Mouse (Mus musculus) lung, postnatal 10 days (tissue): ENCODE results near the gene Sgo1.
A peak's percentile ranks its signal among the peaks of the same experiment; 100 is the strongest.
"Not testable (repeated sequence)": the region's sequence is repeated elsewhere in the genome, so short reads cannot be mapped to it uniquely, and the experiment has no call there.

Source experiments
- DNase-seq: peaks from one replicate; pipeline ENCODE4 v3.0.0; 2021

Gene Sgo1

DNA sequence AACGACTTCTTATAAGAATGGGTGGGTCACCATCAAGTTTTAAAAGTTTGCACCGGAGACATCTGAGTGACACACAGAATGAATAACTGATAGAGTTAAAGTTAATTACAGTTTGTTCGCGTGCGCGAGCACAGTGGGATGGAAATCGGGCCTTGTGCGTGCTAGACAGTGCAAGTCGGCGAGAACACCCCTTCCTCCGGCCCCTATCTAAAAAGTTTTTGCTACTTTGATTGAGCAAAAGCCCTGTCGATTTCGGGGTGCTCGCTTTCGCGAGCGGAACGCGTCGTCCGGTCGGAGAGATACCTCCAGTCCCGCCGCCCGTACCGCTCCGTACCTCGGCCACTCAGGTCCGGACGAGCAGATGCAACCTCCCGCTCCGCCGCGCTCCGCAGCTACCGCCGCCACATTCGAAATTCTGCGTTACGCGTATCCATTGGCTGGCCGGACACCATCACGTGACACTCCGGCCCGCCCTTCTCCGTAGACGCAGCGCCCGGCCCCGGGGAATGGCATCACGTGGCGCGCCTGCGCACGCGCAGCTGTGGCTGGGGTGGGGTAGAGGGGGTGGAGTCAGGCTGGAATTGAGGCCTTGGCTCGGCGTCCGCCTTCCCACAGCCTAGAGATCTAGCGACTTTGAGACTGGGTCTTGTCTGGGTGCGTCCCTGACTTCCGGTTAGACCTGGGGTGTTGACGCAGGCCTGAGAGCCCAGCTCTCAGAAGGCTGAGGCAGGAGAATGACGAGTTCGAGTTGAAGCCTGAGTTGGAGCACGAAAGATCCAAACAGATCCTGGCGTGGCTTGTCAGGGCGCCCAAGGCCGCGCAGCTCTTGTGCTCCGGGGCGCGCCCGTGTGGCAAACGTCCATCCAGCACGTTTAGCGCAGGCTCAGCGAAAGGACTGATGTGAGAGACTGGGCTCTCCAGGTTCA is at the start of gene Sgo1:
Gene Sgo1, minus strand, starts transcription at position 457 of the 926 bp plus-strand sequence.
- DNase-seq = peak; percentile 98

DNA sequence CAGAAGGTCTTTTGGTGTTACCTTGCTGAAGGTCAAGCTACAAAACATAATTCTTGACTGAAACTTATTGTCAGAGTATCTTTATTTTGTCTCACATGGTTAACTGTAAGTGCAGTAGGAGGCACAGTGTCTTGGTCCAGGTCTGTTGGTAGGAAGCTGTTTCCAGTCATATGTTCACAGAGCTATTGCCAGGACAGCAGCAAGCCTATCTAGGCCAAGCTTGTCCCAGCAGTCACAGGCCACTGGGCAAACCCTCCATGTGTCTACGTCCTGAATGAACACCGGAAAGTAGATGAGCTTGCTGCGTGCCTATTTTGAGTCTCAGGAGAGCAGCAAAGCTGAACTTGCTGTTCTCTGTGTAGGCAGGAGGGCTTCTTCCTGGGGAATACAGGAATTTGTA is 29.8 kb upstream of the Sgo1 start:
- not testable (repeated sequence) for DNase-seq

DNA sequence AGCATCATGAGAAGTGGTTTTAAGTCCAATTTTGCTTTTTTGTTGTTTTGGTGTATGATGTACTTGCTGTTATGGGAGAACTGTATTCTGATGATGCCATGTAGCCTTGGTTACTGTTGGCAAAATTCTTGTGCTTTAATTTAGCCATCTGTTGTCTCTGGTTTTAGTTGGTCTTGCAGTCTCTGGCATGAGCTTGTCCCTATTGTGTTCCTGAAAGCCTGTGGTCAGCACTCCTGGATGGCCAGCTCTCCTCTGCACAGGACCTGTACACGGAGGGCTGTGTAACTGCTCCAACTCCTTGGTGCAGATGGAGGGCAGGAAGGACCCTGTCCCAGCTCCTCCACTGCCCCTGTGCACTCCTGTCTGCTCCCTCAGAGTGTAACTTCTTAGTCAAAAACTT is 29.3 kb upstream of the Sgo1 start:
- DNase-seq = no peak

DNA sequence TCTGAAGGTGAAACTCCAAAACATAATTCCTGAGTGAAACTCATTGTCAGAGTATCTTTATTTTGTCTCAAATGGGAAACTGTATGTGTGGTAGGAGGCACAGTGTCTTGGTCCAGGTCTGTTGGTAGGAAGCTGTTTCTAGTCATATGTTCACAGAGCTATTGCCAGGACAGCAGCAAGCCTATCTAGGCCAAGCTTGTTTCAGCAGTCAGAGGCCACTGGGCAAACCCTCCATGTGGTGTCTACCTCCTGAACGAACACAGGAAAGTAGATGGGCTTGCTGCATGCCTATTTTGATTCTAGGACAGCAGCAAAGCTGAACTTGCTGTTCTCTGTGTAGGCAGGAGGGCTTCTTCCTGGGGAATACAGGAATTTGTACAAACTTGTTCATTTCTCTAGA is 26.0 kb upstream of the Sgo1 start:
- not testable (repeated sequence) for DNase-seq

DNA sequence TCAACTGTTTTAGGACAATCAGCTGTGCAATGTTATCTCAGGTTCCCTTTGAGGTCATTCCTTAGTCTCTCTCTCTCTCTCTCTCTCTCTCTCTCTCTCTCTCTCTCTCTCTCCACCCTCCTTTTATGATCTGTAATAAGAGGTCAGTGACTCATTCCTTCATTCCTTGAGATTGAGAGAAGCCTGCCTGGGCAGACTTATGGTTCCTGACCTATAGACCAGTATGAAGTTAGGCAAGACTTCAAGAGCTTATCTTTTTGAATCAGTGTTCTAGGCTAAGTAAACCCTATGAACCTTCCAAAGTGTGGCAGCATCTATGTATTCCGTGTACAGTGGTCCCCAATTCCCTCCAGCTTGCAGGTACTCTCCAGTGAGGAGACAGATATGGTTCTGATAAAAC is 25.3 kb upstream of the Sgo1 start:
- DNase-seq = no peak

DNA sequence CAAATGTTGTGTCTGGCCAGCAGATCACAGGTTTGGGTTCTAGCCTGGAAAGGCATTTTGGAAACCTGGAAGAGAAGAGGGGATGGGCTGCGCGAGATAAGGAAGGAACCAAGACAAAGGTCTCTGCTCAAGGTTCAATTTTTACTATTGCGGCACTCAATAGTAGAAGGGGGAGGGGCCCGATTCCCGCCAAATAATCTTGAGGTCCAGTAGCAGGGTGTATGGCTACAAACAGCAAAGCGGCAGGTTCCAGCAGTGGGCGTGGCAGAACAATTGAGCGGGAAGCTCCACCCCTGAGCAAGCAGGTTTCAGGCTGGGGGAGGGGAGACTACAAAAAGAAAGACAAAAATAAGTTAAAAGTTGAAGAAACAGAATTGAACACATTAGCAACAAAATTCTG is 8.4 kb upstream of the Sgo1 start:
- not testable (repeated sequence) for DNase-seq

DNA sequence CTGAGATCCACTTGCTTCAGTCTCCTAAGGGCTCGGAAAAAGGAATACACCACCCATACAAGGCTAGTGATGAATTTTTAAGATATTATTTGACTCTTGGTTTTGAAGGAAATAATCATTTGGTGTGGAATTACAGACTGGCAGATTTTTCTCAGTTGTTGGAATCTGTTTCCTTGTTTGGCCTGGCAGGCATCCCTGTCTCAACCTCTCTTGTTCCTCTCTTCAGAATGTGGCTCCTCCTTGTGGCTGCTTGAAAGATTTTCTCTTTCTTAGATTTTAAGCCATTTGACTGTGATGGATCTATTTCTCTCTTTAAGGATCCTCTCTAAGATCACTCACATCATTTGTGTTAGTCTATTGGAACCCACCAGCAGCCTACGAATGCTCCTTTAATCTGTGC is 4.9 kb upstream of the Sgo1 start:
- DNase-seq = peak; percentile 75

DNA sequence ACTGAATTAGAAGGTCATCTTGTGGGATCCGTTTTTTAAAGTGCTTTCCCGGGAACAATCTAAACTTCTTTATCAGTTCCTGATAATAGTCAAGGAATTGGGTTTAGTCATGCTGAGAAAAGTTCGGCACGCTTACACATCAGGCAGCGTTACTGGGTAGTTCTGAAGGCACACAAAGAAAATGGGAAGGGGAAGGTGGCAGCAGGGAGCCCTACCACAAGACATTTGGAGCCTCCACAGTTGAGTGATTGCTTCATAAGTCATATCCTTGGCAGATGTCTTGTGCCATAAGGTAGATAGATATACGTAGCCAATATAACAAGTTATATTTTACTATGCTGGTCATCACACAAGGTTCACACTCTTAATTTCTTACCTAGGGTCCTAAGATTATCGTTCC is 813 bp upstream of the Sgo1 start:
- peak; percentile 2 for DNase-seq

DNA sequence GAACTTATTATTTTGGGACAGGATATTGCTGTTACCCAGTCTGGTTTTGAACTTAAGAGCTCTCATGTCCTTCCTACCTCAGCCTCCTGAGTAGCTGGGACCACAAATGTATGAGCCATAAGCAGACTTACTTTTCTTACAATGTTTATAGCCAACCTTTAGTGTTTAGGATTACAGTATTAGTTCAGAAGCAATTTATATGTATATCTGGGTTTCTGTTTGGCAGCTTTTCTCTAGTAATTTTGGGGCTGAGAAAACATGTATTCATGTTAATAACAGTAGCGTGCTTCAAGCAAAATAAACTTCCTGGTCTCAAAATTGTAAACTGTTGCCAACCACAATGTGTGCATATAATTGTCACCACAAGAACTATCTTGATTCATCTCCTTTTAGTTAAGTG is 812 bp downstream of the Sgo1 start:
- no peak for DNase-seq

DNA sequence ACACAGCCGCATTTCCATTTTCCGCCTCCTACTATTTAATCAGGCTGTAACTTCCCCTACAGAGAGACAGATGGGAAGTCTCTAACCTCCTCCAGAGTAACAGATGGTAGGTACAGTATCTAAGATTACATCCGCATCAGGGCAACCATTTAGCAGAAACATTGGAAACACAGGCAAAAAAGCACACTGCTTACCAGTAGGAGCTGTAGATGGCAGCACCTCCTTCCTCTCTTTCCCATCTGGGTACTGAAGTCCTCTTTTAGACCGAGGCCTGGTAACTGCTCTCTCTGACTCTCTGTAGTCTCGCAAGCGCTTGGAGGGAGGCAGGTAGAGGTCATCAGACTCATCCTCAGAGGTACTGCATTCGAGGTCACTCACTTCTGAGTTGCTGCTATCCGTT is 10.4 kb downstream of the Sgo1 start:
- DNase-seq = peak; percentile 24

DNA sequence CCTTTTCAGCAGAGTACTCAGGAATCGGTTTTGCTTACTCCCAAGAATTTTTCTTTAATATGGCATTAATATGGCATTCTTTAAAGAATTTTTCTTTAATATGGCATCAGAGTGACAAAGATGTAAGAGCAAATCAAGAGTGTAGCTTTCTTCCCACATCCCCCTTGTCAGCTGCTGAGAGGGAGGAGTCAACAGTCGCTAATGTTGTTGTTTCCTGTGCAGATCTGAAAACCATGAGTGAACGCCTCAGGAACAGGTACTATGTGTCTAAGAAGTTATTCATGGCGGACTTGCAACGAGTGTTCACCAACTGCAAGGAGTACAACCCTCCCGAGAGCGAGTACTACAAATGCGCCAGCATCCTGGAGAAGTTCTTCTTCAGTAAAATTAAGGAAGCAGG is 18.7 kb downstream of the Sgo1 start:
- no peak for DNase-seq

DNA sequence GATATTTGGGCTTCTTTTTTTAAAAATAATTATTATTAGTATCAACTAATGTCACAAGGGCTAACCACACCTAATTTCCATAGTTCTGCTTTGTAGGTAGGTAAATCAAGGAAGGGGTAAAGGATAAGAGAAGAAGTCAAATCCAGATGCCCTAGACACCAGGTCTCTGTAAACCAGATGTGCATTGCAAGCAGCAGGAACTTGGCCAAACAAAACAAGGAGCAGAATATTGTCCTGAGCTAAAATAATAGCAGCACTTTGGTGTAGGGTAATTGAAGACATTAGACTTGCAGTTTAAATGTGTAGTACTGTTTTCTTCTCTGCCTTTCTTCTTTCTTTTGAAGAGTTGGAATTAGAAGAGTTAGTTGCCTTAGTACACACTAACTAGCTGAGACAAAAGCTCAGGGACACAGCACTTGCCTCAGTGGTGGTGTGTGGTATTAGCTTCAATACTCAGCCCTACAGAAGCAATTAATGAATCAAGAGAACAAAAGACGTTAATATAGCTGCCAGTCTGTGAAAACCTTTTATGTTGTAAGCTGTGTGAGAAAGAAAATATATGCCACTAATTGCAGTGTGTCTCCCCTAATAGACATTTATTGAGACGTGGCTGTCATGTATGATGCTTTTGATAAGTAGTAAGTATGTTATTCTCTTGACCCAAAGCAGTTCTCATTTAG is 24.3 kb downstream of the Sgo1 start:
- DNase-seq = no peak

DNA sequence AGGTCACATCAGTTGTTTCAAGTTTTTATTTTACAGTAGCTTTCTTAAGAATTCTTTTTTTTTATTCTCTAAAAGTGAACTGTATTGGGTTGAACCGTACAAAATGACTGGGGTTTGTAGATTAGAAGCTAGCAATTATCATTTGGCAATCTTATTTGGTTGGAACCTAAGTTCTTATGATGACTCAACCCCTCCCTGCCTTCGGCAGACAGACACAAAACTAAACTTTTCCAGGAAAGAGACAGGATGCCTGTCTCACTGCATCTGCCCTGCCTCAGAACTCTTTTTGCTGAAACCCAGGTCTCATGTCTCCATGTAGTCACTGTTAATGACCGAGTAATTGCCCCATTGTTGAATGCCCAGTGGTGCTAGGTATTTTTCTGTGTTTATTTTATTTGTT is 24.9 kb downstream of the Sgo1 start:
- DNase-seq = no peak

DNA sequence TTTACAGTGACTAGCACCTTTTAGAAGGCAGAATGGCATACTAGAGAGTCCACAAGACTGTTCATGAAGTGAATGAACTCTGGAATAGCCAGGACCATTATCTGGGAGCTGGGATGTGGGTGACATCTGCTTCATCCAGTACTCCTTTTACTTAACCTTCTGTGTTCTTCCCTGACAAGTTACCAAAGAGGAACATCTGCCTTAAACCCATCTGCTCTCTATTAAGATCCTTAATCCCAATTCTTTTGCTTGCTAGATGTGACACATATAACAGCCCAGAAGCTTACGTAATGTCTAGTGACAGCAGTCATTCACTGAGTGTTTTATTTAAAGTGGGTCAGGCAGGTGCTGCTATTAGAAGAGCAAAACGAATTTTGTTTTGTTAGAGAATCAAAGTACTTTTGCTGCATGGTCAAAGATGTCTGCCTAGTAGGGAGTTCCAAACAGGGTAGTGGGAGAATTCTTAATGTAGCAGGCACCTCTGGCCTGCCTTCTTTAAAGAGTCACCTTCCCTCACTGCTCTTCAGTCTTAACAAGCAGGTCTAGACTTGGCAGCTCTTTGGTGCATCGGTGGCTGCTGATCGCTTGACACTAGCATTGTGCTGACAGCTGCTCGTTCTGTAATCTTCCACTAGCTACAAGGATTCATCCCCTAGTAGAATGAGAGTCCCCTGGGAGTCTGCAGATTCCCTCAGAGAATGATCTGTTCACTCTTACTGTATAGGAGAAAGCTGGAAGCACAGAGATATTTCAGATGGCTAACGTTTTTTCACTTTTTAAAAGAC is 27.9 kb downstream of the Sgo1 start:
- no peak for DNase-seq

DNA sequence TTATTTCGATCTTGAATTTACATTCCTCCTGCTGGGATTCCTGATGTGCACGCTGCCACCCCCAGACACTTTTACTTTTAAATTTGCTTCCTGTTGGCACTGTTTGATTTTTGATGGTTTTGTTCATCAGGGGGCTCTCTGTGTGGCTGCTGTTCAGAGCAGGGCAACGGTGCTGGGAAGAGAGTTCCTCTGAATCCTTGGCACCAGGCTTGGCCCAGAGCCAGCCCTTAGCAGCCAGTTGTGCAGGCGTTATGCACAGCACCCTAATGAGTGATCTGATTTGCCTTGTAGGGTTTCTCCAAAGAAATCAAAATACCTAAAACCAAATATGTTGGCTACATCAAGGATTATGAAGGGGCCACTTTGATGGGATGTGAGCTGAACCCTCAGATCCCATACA is 29.4 kb downstream of the Sgo1 start:
- no peak for DNase-seq

DNA sequence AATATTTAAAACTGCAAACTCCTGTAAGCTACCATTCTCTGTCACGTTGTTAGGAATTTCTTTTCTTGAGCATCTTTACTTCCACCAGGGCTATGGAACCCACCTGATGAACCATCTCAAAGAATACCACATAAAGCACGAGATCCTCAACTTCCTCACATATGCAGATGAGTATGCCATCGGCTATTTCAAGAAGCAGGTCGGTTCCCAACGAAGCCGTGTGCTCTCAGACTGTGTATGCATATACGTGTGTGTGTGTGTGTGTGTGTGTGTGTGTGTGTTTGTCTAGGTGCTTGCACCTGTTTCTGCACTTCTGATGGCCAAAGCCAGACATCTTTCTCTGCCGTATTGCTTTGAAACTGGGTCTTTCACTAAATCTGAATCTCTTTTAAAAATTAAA is 29.9 kb downstream of the Sgo1 start:
- no peak for DNase-seq

DNA sequence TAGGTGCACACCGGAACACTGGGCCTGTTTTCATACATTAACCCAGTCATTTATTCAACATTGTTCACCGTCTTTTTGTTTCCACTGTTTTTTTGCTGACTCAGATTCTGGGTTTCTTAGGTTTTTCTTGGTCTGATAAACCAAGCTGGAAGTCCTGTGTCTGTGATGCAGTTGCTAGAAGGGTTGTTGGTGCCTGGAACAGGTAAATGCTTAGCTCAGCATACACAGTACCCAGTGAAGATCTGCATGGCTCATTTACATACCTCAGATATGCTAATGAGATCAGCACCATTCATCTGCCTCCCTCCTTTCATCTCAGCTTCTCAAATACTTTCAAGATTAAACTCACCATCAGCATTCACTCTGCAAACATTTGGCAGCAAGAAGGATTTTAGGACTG is 30.5 kb downstream of the Sgo1 start:
- DNase-seq = no peak

DNA sequence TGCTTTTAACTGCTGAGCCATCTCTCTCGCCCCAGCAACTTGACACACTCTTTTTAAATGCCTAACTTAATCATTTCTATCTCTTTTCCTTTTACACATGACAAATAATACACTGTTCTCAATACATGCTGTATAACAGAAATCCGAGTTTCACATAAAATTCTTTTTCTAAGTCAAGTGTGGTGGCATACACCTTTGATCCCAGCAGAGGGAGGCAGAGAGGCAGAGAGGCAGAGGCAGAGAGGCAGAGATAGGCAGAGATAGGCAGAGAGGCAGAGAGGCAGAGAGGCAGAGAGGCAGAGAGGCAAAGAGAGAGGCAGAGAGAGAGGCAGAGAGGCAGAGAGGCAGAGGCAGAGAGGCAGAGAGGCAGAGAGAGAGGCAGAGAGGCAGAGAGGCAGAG is 31.7 kb downstream of the Sgo1 start:
- peak; percentile 31 for DNase-seq

DNA sequence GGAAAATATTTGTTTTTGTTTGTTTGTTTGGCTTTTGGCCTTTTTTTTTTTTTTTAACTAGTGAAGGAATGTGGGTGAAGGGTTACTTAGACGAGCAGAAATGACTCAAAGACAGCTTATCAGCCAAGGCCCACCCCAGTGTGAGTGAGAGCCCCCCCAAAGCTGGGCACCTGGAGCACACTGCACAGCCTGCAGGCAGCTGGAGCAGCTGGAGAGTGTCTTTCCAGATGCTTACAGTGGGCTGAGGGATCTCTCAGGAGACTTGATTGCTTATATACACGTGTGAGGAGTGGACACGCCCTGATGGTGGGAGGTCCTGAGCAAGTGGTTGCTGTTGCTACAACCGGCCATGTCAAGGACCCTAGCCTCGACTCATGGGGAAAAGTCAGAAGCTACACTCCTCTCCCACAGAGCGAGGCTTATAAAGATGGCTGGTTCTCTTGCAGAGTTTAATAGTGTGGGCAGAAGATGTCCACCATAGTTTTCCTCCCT is 32.7 kb downstream of the Sgo1 start:
- DNase-seq = no peak

DNA sequence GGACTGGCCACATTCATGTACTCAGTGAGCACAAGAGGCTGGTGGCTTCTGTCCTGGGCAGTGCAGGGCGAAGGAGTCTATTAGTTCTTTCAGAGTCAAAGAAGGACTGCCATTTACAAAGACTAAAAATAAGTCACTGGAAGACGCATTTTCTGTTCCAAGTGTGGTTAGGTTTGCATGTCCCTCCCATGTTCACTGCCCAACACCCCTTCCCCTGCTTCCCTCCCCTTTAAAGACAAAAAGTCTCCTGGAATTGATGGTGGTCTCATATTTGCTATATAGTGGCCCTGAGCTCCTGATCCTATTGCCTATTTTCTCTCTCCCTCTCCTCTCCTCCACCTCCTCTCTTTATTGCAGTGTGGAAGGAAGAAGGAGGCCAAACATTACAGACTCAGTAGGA is 33.2 kb downstream of the Sgo1 start:
- DNase-seq = no peak

DNA sequence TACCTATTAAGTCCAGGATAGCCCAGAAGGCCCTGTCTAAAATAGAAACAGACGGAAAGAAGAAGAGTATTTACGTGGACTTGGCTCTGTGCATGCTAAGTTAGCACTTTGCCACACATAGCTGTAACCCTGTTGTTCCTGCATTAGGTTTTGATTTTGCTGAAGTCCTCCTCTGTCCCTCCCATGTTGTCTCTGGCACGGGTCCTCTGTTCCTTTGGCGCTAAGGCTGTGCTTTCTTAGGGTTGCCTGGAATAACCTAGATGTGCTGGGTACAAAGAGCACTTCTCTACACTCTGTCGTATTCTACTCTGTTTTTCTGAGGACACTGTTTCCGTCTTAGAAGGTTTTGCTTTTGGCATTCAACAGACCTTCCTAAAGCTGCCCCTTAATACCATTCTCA is 34.1 kb downstream of the Sgo1 start:
- DNase-seq = no peak

DNA sequence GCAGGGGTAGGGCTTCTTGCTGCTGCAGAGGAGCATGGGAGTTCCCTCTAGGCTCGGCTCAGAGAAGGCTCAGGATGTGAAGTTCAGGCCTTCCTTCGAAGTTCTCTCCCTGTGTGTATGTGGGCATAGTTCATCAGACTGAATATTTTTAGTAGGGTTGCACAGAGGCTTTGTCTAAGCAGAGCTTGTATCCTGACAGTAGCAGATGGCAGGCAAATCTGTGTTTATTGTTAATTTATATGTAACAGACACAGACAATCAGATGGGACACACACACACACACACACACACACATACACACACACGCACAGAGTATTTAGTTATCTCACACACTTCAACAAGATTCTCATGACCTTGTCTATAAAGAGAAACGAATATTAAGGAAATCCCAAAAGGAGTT is 34.5 kb downstream of the Sgo1 start:
- DNase-seq = no peak

DNA sequence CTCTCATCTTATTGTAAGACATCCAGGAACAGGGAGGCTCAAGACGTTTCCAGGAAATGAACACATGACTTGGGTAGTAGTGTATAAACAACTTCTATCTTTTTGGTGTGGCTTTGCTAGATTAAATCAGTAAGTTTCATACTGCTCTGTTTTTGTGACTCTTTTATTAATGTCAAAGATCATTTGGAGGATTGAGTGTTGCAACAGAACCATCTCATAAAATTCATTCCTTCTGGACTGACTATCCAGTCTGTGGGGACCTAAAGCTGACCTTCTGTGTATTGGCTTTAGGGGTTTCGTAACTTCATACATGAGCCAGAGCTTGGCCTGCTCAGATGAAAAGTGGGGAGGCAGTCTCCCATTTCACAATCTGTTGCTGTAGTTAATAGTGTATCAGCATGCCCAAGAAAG is 38.9 kb downstream of the Sgo1 start:
- DNase-seq = peak; percentile 5
